Mouse (Mus musculus): Measurements from ENCODE around the gene Ifnz.
"Not testable (repeated sequence)": the region's sequence is repeated elsewhere in the genome, so short reads cannot be mapped to it uniquely, and the experiment has no call there.

DNA sequence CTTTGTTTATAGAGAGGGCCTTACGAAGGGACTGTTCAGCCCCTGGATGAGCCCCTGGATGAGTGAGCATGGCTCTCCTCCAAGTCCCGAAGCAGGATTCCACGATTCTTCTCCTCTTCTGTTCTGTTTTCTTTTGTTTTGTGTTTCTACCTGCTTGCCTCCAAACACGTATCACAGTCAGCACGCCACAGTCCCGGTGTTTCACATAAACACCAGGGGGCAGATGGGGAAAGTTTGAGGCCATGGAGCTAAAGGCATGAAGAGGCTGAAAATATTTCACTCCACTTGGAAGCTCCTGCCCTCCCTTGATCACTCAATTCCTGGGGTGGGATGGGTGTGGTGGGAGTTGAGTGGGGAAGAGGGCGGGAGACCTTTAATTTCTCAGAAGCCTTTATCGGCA, 20.2 kb upstream of the Ifnz start:
- not testable (repeated sequence) for TF ChIP-seq CTCF (conservative IDR thresholded peaks at IDR 0.05; ENCODE audit: low read length); POU5F1 (IDR thresholded peaks at IDR 0.05; ENCODE audit: borderline replicate concordance, low read length); NANOG (IDR thresholded peaks at IDR 0.05; ENCODE audit: borderline replicate concordance, low read length)

Data from E14TG2a.4 (cell line).